Mouse (Mus musculus) hindbrain, embryonic 11.5 days (tissue): ENCODE results near the gene Cntn4. TPM values are rescaled to one million over a fixed set of nuclear protein-coding genes. Genes with fewer than 3 reads are reported as not detected.

Source experiments
- ATAC-seq: fragments of 200-750 bp; cut with Nextera tagmentation; 2 replicates; pipeline ENCODE4 v1.8.0; 2017; ENCODE audit warnings: mild to moderate bottlenecking, moderate TSS enrichment, moderate library complexity; ENCODE audit not compliant: low FRiP score
- DNase-seq: peaks from one replicate; pipeline ENCODE4 v3.0.0-alpha.2; 2015; ENCODE audit warnings: low spot score
- H3K27ac ChIP-seq: fragments of 300-500 bp; sonication (generic); 2 replicates; pipeline ENCODE4 v1.5.1; 2014; ENCODE audit warnings: mild to moderate bottlenecking, low read depth, low read length
- H3K27me3 ChIP-seq: fragments of 300-500 bp; sonication (generic); 2 replicates; pipeline ENCODE4 v1.6.1; 2014; ENCODE audit warnings: mild to moderate bottlenecking, low read length, moderate library complexity, mixed read lengths; ENCODE audit not compliant: control insufficient read depth, insufficient read depth
- H3K36me3 ChIP-seq: fragments of 300-500 bp; sonication (generic); 2 replicates; pipeline ENCODE4 v1.6.1; 2014; ENCODE audit warnings: mild to moderate bottlenecking, low read length, moderate library complexity, mixed read lengths; ENCODE audit not compliant: control insufficient read depth, insufficient read depth
- H3K4me1 ChIP-seq: fragments of 300-500 bp; sonication (generic); replicated peaks from 2 replicates; pipeline ENCODE4 v1.6.1; 2014; ENCODE audit warnings: low read length, mixed read lengths; ENCODE audit not compliant: control insufficient read depth, insufficient read depth
- H3K4me2 ChIP-seq: fragments of 300-500 bp; sonication (generic); replicated peaks from 2 replicates; pipeline ENCODE4 v1.6.1; 2014; ENCODE audit warnings: mild to moderate bottlenecking, low read depth, low read length
- H3K4me3 ChIP-seq: fragments of 300-500 bp; sonication (generic); 2 replicates; pipeline ENCODE4 v1.5.1; 2014; ENCODE audit warnings: low read depth, low read length
- H3K9ac ChIP-seq: fragments of 300-500 bp; sonication (generic); 2 replicates; pipeline ENCODE4 v1.6.1; 2014; ENCODE audit warnings: low read depth, low read length
- H3K9me3 ChIP-seq: fragments of 300-500 bp; sonication (generic); 2 replicates; pipeline ENCODE4 v1.6.1; 2016; ENCODE audit warnings: low read length; ENCODE audit not compliant: control insufficient read depth
- WGBS: fragments of 180-500 bp; shearing (Covaris S2); extraction: QIAGEN DNeasy Blood & Tissue Kit; methylation state at CpG from one replicate; pipeline ENCODE4 v1.1.7; 2014; 5-methylcytosine and 5-hydroxymethylcytosine counted together
- polyA plus RNA-seq: library from polyadenylated mRNA; unstranded; fragments of >200 nt; fragmentation: Nextera tagmentation; extraction: Ambion mirVana; gene quantifications from 2 replicates; pipeline ENCODE4 v1.2.1, GENCODE M21; 2014

The Cntn4 gene
- polyA plus RNA-seq, 1 experiment from 2014 or later, result 1.7 TPM

DNA sequence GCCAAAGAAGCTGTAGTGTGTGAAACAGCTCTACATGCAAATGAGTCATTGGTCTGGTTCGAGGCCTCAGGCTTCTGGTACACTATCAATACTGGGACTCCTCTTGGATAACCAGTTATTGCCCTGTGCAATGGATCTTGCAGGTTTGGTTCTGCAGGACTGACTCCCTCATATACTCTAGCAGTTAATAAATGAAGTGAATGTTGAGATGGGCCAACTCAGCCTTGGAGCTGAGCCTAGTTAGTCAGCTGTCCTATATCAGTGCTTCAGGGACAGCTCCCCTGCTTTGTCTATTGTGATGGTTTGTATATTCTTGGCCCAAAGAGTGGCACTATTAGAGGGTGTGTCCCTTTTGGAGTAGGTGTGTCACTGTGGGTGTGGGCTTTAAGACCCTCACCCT lies 314.0 kb downstream of the Cntn4 start:
- WGBS, result 83% methylated on average over 1 of the region's 1 CpGs
- Histone ChIP-seq H3K36me3 (no peaks in the 10 kb centered on the region), H3K9ac (no peak overlapping the region), H3K4me1 (no peaks in the 10 kb centered on the region), H3K27ac (no peak overlapping the region), H3K4me3 (no peak overlapping the region), H3K4me2 (no peak overlapping the region), H3K27me3 (no peaks in the 10 kb centered on the region), H3K9me3 (no peaks in the 10 kb centered on the region)
- ATAC-seq (no peak), DNase-seq (no peak)

DNA sequence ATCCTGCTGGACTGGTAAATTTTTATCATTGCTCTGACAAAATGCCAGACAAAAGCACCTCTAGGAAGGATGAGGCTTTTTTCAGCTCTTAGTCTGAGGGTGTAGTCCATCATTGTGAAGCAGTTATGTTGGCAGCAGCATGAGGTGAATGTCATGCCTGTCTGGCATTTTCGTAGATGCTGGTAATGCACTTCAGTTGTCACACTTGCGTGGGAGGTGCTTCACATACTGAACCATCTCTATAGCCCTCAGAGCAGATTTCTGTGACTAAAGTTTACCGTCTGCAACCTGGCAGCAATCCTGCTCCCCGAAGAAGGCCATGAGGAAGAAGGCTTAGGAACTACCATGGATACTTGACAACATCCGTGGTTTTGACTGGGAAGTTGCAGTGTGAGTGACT lies 335.6 kb downstream of the Cntn4 start:
- no peaks in the 10 kb centered on the region for H3K4me1 ChIP-seq
- H3K4me3 ChIP-seq, result no peak overlapping the region
- no peak overlapping the region for H3K27ac ChIP-seq
- ATAC-seq, result no peak
- 90% methylated on average over 5 of the region's 5 CpGs for WGBS
- H3K9me3 ChIP-seq, result no peaks in the 10 kb centered on the region
- no peaks in the 10 kb centered on the region for H3K36me3 ChIP-seq
- no peak for DNase-seq
- no peak overlapping the region for H3K4me2 ChIP-seq
- no peak overlapping the region for H3K9ac ChIP-seq
- no peaks in the 10 kb centered on the region for H3K27me3 ChIP-seq

DNA sequence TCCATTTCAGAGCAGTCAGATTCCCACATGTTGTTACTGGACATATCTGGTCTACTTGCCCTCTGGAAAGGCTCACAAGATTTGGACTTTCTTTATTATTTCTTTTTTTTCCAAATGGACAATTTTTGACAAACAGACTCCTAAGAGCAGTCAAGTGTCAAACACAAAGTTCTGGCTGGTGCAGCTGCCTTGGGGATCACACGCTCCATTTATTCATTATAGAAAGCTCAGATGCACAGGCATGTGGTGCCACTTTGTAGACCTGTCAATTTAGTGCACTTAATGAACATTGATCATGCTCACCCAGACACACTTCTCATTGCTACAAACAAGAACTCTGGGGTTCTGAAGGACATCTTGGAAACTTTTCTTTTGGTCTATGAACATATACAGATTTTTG lies 337.7 kb downstream of the Cntn4 start:
- Histone ChIP-seq H3K4me1 (no peaks in the 10 kb centered on the region), H3K27me3 (no peaks in the 10 kb centered on the region)
- 58% methylated on average over 1 of the region's 1 CpGs for WGBS

DNA sequence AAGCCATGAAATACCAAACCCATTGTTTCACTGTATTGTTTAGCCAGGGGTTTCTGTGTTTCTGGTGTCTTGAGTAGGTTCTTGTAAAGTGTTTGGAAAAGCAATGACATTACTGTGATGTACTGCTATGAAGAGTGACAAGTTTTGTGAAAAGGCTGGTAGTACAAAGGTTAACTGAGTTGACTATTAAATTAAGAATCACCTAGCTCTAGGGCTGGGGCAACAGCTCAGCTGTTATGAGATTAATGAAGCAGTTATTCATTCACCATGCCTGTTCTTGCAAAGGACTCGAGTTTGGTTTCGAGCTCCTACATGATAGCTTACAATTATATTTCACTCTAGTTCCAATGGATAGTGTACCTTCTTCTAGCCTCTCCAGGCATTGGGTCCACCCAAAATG lies 371.4 kb downstream of the Cntn4 start:
- 82% methylated on average over 2 of the region's 2 CpGs for WGBS
- H3K9me3 ChIP-seq, result no peaks in the 10 kb centered on the region
- no peak overlapping the region for H3K9ac ChIP-seq
- no peak for ATAC-seq
- no peak for DNase-seq
- H3K27me3 ChIP-seq, result no peaks in the 10 kb centered on the region
- no peak overlapping the region for H3K4me3 ChIP-seq
- no peak overlapping the region for H3K4me2 ChIP-seq
- no peaks in the 10 kb centered on the region for H3K4me1 ChIP-seq
- H3K36me3 ChIP-seq, result no peaks in the 10 kb centered on the region
- H3K27ac ChIP-seq, result no peak overlapping the region

More for the DNA sequence above, 337.7 kb downstream of the Cntn4 start:
- H3K9me3 ChIP-seq, result no peaks in the 10 kb centered on the region
- DNase-seq (no peak), ATAC-seq (no peak)
- no peak overlapping the region for H3K9ac ChIP-seq
- no peak overlapping the region for H3K27ac ChIP-seq
- no peak overlapping the region for H3K4me2 ChIP-seq
- no peak overlapping the region for H3K4me3 ChIP-seq
- H3K36me3 ChIP-seq, result no peaks in the 10 kb centered on the region

DNA sequence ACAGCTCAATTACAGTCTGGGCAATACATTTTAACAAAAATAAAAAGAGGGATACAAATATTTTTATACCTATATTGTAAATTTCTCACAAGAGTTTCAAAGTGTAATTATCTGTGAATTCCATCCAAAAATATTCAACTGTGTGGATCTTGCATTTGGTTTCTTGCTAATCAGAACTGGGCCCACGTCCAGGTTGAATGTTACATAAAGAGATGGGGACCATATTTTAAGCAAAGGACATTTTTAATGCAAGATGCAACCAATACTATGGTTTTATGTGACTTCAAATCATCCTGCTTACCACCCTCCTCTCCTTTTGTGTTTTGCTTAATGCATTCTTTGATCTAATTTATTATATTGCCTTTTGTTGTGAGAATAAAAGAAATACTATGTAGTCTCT lies 378.7 kb downstream of the Cntn4 start:
- Histone ChIP-seq H3K9me3 (no peaks in the 10 kb centered on the region), H3K4me2 (no peak overlapping the region), H3K4me1 (no peaks in the 10 kb centered on the region), H3K27ac (no peak overlapping the region), H3K9ac (no peak overlapping the region), H3K4me3 (no peak overlapping the region), H3K27me3 (no peaks in the 10 kb centered on the region), H3K36me3 (no peaks in the 10 kb centered on the region)
- ATAC-seq (no peak), DNase-seq (no peak)
- 74% methylated on average over 1 of the region's 1 CpGs for WGBS

DNA sequence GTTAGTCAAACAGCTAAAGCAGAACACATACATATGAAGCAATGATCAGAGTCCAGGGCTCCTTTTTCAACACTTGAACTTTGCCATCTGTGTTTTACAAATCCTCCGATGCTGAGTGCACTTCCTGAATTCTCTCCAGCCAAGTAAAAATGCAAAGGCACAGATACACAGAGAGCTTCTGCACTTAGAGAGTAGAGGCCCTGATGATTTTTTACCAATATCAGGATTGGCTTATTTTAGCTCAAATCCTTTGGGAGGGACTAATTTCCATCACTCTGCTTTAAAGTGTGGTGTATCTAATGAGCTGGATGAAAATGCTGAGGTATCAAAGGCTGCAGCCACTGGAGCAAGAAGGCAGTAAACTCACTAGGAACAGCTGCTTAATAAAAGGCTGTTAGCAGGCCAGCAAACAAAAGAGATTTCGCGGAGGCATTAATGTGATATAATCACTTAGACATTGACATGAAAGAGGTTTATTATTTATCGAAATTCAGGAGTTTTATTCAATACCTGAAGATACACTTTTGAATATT lies 400.7 kb downstream of the Cntn4 start:
- peak; percentile 2 for DNase-seq
- no peak overlapping the region for H3K4me2 ChIP-seq
- no peak overlapping the region for H3K9ac ChIP-seq
- H3K27ac ChIP-seq, result no peak overlapping the region
- peak; percentile 68; the same call in 1 of the 2 replicates for ATAC-seq
- no peaks in the 10 kb centered on the region for H3K9me3 ChIP-seq
- H3K27me3 ChIP-seq, result no peaks in the 10 kb centered on the region
- H3K4me1 ChIP-seq, result no peaks in the 10 kb centered on the region
- H3K4me3 ChIP-seq, result no peak overlapping the region
- H3K36me3 ChIP-seq, result no peaks in the 10 kb centered on the region
- WGBS, result 58% methylated on average over 4 of the region's 4 CpGs

DNA sequence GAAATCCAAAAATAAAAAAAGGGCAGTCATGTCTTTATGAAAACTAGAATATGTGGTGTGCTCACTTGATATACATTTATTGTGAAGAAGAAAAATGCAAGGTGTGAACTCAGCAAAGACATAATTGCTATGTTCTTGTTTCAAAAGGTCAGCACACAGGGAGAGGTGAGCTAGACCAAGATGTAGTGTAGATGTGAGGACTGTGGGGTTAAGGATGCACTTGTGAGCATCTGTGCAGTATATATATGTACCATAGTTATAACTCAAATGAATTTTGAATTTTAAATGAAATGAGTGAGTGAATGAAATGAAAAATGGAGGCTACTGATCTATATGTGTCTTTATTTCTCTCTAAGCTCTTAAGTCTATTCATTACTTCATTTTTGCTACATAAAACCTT lies 401.2 kb downstream of the Cntn4 start:
- no peaks in the 10 kb centered on the region for H3K27me3 ChIP-seq
- H3K27ac ChIP-seq, result no peak overlapping the region
- ATAC-seq (no peak), DNase-seq (no peak)
- H3K4me3 ChIP-seq, result no peak overlapping the region
- no peaks in the 10 kb centered on the region for H3K36me3 ChIP-seq
- H3K4me1 ChIP-seq, result no peaks in the 10 kb centered on the region
- no peaks in the 10 kb centered on the region for H3K9me3 ChIP-seq
- no peak overlapping the region for H3K9ac ChIP-seq
- no peak overlapping the region for H3K4me2 ChIP-seq

DNA sequence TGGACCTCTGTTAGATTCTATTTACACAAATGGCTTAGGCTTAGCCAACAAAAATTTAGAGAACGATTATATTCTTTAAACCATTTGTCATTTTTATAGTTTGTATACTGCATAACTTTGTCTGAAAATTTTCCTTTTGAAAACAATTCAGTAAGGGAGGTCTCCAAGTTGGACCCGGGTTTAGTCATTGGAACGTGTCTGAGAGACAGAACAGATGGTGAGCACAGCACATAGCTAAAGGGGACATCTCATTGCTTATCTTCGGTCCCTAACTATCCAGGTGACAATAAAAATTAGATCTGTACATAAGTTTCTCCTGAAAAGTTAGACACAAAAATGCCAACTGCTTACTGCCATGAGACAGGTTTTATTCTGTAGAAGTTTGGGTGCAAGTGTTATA lies 420.4 kb downstream of the Cntn4 start:
- WGBS, result 87% methylated on average over 4 of the region's 4 CpGs

DNA sequence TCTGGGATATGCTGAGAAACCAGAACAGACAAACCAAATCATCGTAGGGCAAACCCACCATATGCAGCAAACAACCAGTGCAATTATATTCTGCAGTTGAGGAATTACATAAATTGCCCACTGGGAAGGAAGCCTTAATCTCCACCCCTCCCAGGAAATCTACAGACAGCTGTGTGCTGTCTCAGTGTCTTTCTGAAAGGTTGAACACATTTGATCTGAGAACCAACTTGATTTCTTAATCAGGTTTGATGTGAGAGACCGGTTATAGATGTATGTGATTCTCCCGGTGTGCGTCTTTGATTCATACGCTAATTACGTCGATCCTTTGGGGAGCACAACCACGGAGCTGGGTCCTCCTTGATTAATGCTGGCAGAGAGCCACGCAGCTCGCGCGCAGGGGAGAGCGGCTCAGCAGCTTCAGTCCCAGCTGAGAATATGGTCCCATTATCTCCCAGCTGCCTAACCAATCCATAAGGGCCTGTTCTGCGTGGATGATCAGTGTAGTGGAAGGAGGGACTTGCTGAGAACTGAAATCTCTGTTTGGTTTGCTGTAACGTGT lies 441.1 kb downstream of the Cntn4 start:
- H3K4me3 ChIP-seq, result peak overlapping the region; percentile 18
- H3K36me3 ChIP-seq, result no peaks in the 10 kb centered on the region
- DNase-seq (peak; percentile 44), ATAC-seq (peak; percentile 85)
- no peaks in the 10 kb centered on the region for H3K9me3 ChIP-seq
- H3K4me1 ChIP-seq, result no peaks in the 10 kb centered on the region
- H3K9ac ChIP-seq, result 0 out of 2 replicates have a peak overlapping the region, but pooled peaks have one; percentile 11
- no peak overlapping the region for H3K27ac ChIP-seq
- no peaks in the 10 kb centered on the region for H3K27me3 ChIP-seq
- peak overlapping the region; percentile 33 for H3K4me2 ChIP-seq
- WGBS, result 27% methylated on average over 15 of the region's 15 CpGs

More for the DNA sequence above, 420.4 kb downstream of the Cntn4 start:
- no peak for ATAC-seq
- Histone ChIP-seq H3K4me2 (no peak overlapping the region), H3K36me3 (no peaks in the 10 kb centered on the region), H3K4me1 (no peaks in the 10 kb centered on the region), H3K9ac (no peak overlapping the region), H3K27me3 (no peaks in the 10 kb centered on the region), H3K9me3 (no peaks in the 10 kb centered on the region), H3K27ac (no peak overlapping the region), H3K4me3 (no peak overlapping the region)
- DNase-seq, result no peak
